Mouse (Mus musculus) gastrocnemius, postnatal 10 days (tissue): ENCODE results near the gene Plekha5. TPM values are rescaled to one million over a fixed set of nuclear protein-coding genes. Genes with fewer than 3 reads are reported as not detected.
"Not testable (repeated sequence)": the region's sequence is repeated elsewhere in the genome, so short reads cannot be mapped to it uniquely, and the experiment has no call there.

ENCODE experiments used
- DNase-seq: peaks from one replicate; pipeline ENCODE4 v3.0.0; 2021; ENCODE audit warnings: mixed read lengths
- total RNA-seq, 2 experiments: library from RNA; stranded (reverse); gene quantifications; 2 replicates each; pipeline ENCODE4 v1.2.3; 2021

The Plekha5 gene
- total RNA-seq, 2 experiments from 2014 or later = 20.0 to 23.4 TPM

- no peak for DNase-seq
These were observed 66.4 kb downstream of the Plekha5 start for GRCm38 (mm10) chr6:140490220-140490619.

GRCm38 (mm10) chr6:140490921-140491537 is 67.2 kb downstream of the Plekha5 start:
- no peak for DNase-seq

- DNase-seq = no peak
These were observed 68.2 kb downstream of the Plekha5 start for GRCm38 (mm10) chr6:140492043-140492442.

- no peak for DNase-seq
These were observed 74.2 kb downstream of the Plekha5 start for GRCm38 (mm10) chr6:140498074-140498473.

- no peak for DNase-seq
These were observed 75.1 kb downstream of the Plekha5 start for GRCm38 (mm10) chr6:140498958-140499357.

GRCm38 (mm10) chr6:140500829-140501228 is 77.0 kb downstream of the Plekha5 start:
- not testable (repeated sequence) for DNase-seq

GRCm38 (mm10) chr6:140501841-140502240 is 78.0 kb downstream of the Plekha5 start:
- DNase-seq = no peak

GRCm38 (mm10) chr6:140504796-140505195 is 80.9 kb downstream of the Plekha5 start:
- DNase-seq = no peak

- DNase-seq = no peak
These were observed 83.8 kb downstream of the Plekha5 start for GRCm38 (mm10) chr6:140507605-140508004.

- DNase-seq = no peak
These were observed 84.8 kb downstream of the Plekha5 start for GRCm38 (mm10) chr6:140508475-140509150.

- no peak for DNase-seq
These were observed 85.3 kb downstream of the Plekha5 start for GRCm38 (mm10) chr6:140509151-140509530.

GRCm38 (mm10) chr6:140512016-140512415 is 88.2 kb downstream of the Plekha5 start:
- DNase-seq = no peak

GRCm38 (mm10) chr6:140512427-140512826 is 88.6 kb downstream of the Plekha5 start:
- DNase-seq = no peak

- DNase-seq = no peak
These were observed 90.6 kb downstream of the Plekha5 start for GRCm38 (mm10) chr6:140514205-140515110.

- no peak for DNase-seq
These were observed 91.7 kb downstream of the Plekha5 start for GRCm38 (mm10) chr6:140515550-140515949.

GRCm38 (mm10) chr6:140516202-140516601 is 92.3 kb downstream of the Plekha5 start:
- no peak for DNase-seq

- DNase-seq = no peak
These were observed 93.3 kb downstream of the Plekha5 start for GRCm38 (mm10) chr6:140517188-140517587.

GRCm38 (mm10) chr6:140519019-140519418 is 95.2 kb downstream of the Plekha5 start:
- no peak for DNase-seq

GRCm38 (mm10) chr6:140519488-140520159 is 95.8 kb downstream of the Plekha5 start:
- no peak for DNase-seq

GRCm38 (mm10) chr6:140520961-140521360 is 97.1 kb downstream of the Plekha5 start:
- DNase-seq = no peak

- no peak for DNase-seq
These were observed 98.0 kb downstream of the Plekha5 start for GRCm38 (mm10) chr6:140521832-140522231.

- no peak for DNase-seq
These were observed 99.7 kb downstream of the Plekha5 start for GRCm38 (mm10) chr6:140523600-140523999.
